Mouse (Mus musculus) hindbrain, embryonic 16.5 days (tissue): ENCODE results near the gene Hist1h4c. TPM values are rescaled to one million over a fixed set of nuclear protein-coding genes. Genes with fewer than 3 reads are reported as not detected.
A peak's percentile ranks its signal among the peaks of the same experiment; 100 is the strongest.

ENCODE experiments used
- ATAC-seq: fragments of 200-750 bp; cut with Nextera tagmentation; 2 replicates; pipeline ENCODE4 v1.8.0; 2017; ENCODE audit warnings: moderate TSS enrichment, moderate library complexity
- H3K27ac ChIP-seq: fragments of 300-500 bp; sonication (generic); 2 replicates; pipeline ENCODE4 v1.5.1; 2014; ENCODE audit warnings: low read depth, mild to moderate bottlenecking, control low read depth, low read length, moderate library complexity
- H3K27me3 ChIP-seq: fragments of 300-500 bp; sonication (generic); replicated peaks from 2 replicates; pipeline ENCODE4 v1.6.1; 2014; ENCODE audit warnings: low read length; ENCODE audit not compliant: control insufficient read depth, insufficient read depth
- H3K36me3 ChIP-seq: fragments of 300-500 bp; sonication (generic); 2 replicates; pipeline ENCODE4 v1.6.1; 2014; ENCODE audit warnings: mild to moderate bottlenecking, low read length, moderate library complexity, mixed read lengths; ENCODE audit not compliant: control insufficient read depth, insufficient read depth
- H3K4me1 ChIP-seq: fragments of 300-500 bp; sonication (generic); 2 replicates; pipeline ENCODE4 v1.6.1; 2014; ENCODE audit warnings: low read depth, low read length; ENCODE audit not compliant: control insufficient read depth, insufficient read depth
- H3K4me2 ChIP-seq: fragments of 300-500 bp; sonication (generic); 2 replicates; pipeline ENCODE4 v1.6.1; 2014; ENCODE audit warnings: mild to moderate bottlenecking, low read length, control low read depth, moderate library complexity
- H3K4me3 ChIP-seq: fragments of 300-500 bp; sonication (generic); 2 replicates; pipeline ENCODE4 v1.5.1; 2014; ENCODE audit warnings: mild to moderate bottlenecking, low read length, control low read depth, moderate library complexity
- H3K9ac ChIP-seq: fragments of 300-500 bp; sonication (generic); 2 replicates; pipeline ENCODE4 v1.6.1; 2014; ENCODE audit warnings: low read depth, mild to moderate bottlenecking, control low read depth, low read length, moderate library complexity
- H3K9me3 ChIP-seq: fragments of 300-500 bp; sonication (generic); 2 replicates; pipeline ENCODE4 v1.6.1; 2014; ENCODE audit warnings: mild to moderate bottlenecking, low read length, moderate library complexity; ENCODE audit not compliant: control insufficient read depth
- WGBS: fragments of 180-500 bp; shearing (Covaris S2); extraction: QIAGEN DNeasy Blood & Tissue Kit; methylation state at CpG from one replicate; pipeline ENCODE4 v1.1.7; 2014; 5-methylcytosine and 5-hydroxymethylcytosine counted together
- microRNA-seq: library from miRNA; unstranded; fragments of <30 nt; microRNA quantifications from one replicate; pipeline ENCODE4, GENCODE M21; 2017
- polyA plus RNA-seq: library from polyadenylated mRNA; unstranded; fragments of >200 nt; fragmentation: Nextera tagmentation; extraction: Ambion mirVana; gene quantifications from 2 replicates; pipeline ENCODE4 v1.2.1, GENCODE M21; 2015

Hist1h4c gene
- polyA plus RNA-seq, 1 experiment from 2014 or later = 2.0 TPM

DNA sequence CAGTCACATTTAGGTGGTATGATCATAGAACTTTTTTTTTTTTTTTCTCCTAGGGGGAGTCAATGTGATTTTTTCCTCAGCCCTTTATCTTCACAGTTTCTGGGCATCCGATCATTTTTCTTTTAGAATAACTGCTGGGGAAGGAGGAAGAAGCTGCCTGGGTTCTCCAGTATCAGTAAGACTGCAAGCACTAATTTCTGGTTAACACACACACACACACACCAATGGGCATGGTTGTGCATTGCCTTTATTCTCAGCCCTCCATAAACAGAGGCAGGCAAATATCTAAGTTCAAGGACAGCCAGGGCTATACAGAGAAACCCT is 15.7 kb downstream of the Hist1h4c start:
- Histone ChIP-seq H3K27ac (no peak overlapping the region), H3K4me1 (peaks cover 12% of the 10 kb centered on the region), H3K27me3 (no peaks in the 10 kb centered on the region), H3K9me3 (no peaks in the 10 kb centered on the region), H3K36me3 (no peaks in the 10 kb centered on the region), H3K9ac (no peak overlapping the region), H3K4me2 (peak overlapping the region; percentile 59), H3K4me3 (peak overlapping the region; percentile 42; the same call in 1 of the 2 replicates)
- WGBS = 65% methylated on average over 1 of the region's 1 CpGs
- ATAC-seq = no peak

DNA sequence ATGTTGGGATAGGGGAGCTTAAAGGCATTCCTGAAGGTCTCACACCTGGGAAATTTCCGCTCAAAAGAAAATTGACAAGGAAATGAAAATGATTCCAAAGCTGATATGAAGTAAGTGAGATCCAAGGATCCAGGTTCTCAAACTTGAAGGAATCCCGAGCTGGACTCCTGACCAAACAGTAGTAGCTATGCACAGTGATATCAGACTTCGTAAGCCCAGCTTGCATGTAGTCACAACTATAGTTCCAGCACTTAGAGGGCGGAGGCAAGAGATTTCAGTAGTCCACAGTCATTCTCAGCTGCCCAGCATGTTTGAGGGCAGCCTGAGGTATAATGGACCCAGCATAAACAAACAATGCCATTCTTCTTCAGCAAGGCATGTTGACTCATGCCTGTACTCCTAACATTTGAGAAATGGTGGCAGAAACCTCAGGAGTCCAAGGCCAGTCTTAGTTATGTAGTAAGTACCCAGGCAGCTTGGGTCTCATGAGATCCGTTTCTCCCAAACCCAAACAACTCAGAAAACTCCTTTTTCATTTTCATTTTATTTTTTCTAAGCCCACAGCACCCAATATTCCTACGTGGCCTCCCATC is 16.2 kb downstream of the Hist1h4c start:
- no peak for ATAC-seq
- H3K9ac ChIP-seq = no peak overlapping the region
- H3K27ac ChIP-seq = no peak overlapping the region
- peaks cover 12% of the 10 kb centered on the region for H3K4me1 ChIP-seq
- no peaks in the 10 kb centered on the region for H3K36me3 ChIP-seq
- no peak overlapping the region for H3K4me3 ChIP-seq
- no peaks in the 10 kb centered on the region for H3K27me3 ChIP-seq
- H3K9me3 ChIP-seq = no peaks in the 10 kb centered on the region
- no peak overlapping the region for H3K4me2 ChIP-seq
- 90% methylated on average over 6 of the region's 6 CpGs for WGBS

DNA sequence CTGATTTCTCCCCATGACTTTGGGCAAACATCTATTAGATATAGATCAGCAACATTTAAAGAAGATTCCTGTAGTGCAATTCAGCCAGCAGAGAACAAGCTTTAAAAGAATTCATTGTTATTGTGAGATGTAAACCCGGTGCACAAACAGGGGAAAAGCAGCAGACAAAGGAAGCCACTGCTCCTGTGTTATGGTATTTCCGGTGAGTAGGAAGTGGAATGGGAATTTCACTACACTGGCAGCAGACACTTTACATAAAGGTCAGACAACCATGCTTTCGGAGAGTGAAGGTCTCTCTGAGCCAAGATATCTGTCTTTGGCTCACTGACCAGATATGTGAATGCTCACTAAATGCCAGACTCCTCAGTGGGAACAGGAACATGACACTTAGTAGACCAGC is 35.7 kb downstream of the Hist1h4c start:
- H3K36me3 ChIP-seq = no peaks in the 10 kb centered on the region
- H3K4me3 ChIP-seq = no peak overlapping the region
- whole genome bisulfite sequencing = 75% methylated on average over 3 of the region's 3 CpGs
- H3K27me3 ChIP-seq = no peaks in the 10 kb centered on the region
- no peak overlapping the region for H3K9ac ChIP-seq
- H3K27ac ChIP-seq = no peak overlapping the region
- H3K4me1 ChIP-seq = no peaks in the 10 kb centered on the region
- H3K9me3 ChIP-seq = no peaks in the 10 kb centered on the region
- no peak for ATAC-seq
- no peak overlapping the region for H3K4me2 ChIP-seq

DNA sequence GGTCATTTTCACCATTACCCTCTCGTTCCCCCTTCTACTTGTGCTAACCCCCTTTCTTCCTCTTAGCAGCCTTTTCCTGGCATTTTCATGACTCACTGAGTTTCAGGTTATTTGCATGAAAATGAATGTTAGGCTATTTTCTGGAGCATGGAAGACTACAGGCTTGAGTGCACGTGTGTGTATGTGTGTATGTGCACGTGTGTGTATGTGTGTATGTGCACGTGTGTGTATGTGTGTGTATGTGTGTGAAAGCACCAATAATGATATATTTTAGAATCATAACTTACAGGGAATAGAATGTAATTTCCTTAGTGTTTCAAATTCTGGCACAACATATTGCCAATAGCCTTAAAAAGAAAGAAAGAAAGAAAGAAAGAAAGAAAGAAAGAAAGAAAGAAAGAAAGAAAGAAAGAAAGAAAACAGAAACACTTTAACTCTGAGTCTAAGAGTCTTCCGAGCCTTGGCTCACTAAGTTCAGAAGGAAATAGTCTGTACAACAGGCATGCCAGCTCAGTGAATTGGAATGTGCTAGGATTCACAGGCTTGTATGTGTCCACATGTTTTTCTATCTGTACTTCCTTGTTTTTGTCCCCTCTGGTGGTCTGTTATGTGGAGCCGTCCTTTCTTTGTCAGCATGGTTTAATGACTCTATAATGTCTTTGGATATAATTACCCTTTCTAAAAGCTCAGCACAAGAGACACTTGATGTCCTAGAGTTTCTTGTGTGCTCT is 38.5 kb downstream of the Hist1h4c start:
- H3K4me2 ChIP-seq = no peak overlapping the region
- H3K36me3 ChIP-seq = no peaks in the 10 kb centered on the region
- H3K9me3 ChIP-seq = no peaks in the 10 kb centered on the region
- no peak overlapping the region for H3K4me3 ChIP-seq
- no peak overlapping the region for H3K27ac ChIP-seq
- no peaks in the 10 kb centered on the region for H3K27me3 ChIP-seq
- H3K9ac ChIP-seq = no peak overlapping the region
- H3K4me1 ChIP-seq = no peaks in the 10 kb centered on the region
- no peak for ATAC-seq
- 71% methylated on average over 6 of the region's 6 CpGs for WGBS

Small RNA genes within 50 kb of the gene (microRNA-seq; reads per million reads assigned to microRNA genes)
- gene Gm44314 = not detected
- gene Gm44350 = not detected

Other genes starting within 250 kb of the Hist1h4c start
- gene Btn1a1, start 232.6 kb downstream of the Hist1h4c start, polyA plus RNA-seq = 0.09 and 0.20 TPM in 2 replicates
- gene Btn2a2, start 209.6 kb downstream of the Hist1h4c start, polyA plus RNA-seq = 0.14 TPM in 1 of 2 replicates, not detected in the other
- 2.6 and 2.7 TPM in 2 replicates for gene Hist1h4h, start 167.4 kb downstream of the Hist1h4c start, polyA plus RNA-seq
- gene Hist1h2af, start 164.5 kb downstream of the Hist1h4c start, polyA plus RNA-seq = not detected in 2 replicates
- gene Hist1h3g, start 163.0 kb downstream of the Hist1h4c start, polyA plus RNA-seq = 0.66 TPM in 1 of 2 replicates, not detected in the other
- gene Hist1h2bh, start 155.1 kb downstream of the Hist1h4c start, polyA plus RNA-seq = 0.16 and 0.29 TPM in 2 replicates
- not detected in 2 replicates for gene Hist1h3f, start 154.4 kb downstream of the Hist1h4c start, polyA plus RNA-seq
- 0.59 TPM in 1 of 2 replicates, not detected in the other for gene Hist1h4f, start 146.8 kb downstream of the Hist1h4c start, polyA plus RNA-seq
- 0.07 and 0.10 TPM in 2 replicates for gene Hist1h1d, start 145.2 kb downstream of the Hist1h4c start, polyA plus RNA-seq
- gene Hist1h3e, start 136.1 kb downstream of the Hist1h4c start, polyA plus RNA-seq = 0.85 and 0.97 TPM in 2 replicates
- 9.4 and 14.5 TPM in 2 replicates for gene Hist1h2ae, start 127.2 kb downstream of the Hist1h4c start, polyA plus RNA-seq
- gene Hist1h2bg, start 127.1 kb downstream of the Hist1h4c start, polyA plus RNA-seq = 0.79 and 1.4 TPM in 2 replicates
- gene Hist1h2bf, start 124.3 kb downstream of the Hist1h4c start, polyA plus RNA-seq = 0.44 and 0.67 TPM in 2 replicates
- gene Hist1h2ad, start 124.1 kb downstream of the Hist1h4c start, polyA plus RNA-seq = 0.57 and 1.3 TPM in 2 replicates
- gene Hist1h3d, start 122.7 kb downstream of the Hist1h4c start, polyA plus RNA-seq = 0.85 and 1.3 TPM in 2 replicates
- gene Hist1h4d, start 116.9 kb downstream of the Hist1h4c start, polyA plus RNA-seq = 27.6 and 30.0 TPM in 2 replicates
- gene Hist1h2be, start 77.3 kb downstream of the Hist1h4c start, polyA plus RNA-seq = 1.0 and 1.1 TPM in 2 replicates
- 4.0 and 5.0 TPM in 2 replicates for gene Hist1h1e, start 75.9 kb downstream of the Hist1h4c start, polyA plus RNA-seq
- gene Hist1h2ac, start 14.5 kb downstream of the Hist1h4c start, polyA plus RNA-seq = 0.26 and 0.30 TPM in 2 replicates
- gene Hist1h2bc, start 14.3 kb downstream of the Hist1h4c start, polyA plus RNA-seq = 20.4 and 24.8 TPM in 2 replicates
- gene Hist1h1t, start 2.6 kb downstream of the Hist1h4c start, polyA plus RNA-seq = not detected in 2 replicates
- 5.4 and 6.7 TPM in 2 replicates for gene Hfe, start 12.4 kb upstream of the Hist1h4c start, polyA plus RNA-seq
- gene Hist1h1c, start 40.4 kb upstream of the Hist1h4c start, polyA plus RNA-seq = 8.6 and 10.8 TPM in 2 replicates
- 0.70 and 1.2 TPM in 2 replicates for gene Hist1h3c, start 47.1 kb upstream of the Hist1h4c start, polyA plus RNA-seq
- 0.49 and 0.66 TPM in 2 replicates for gene Hist1h2bb, start 48.3 kb upstream of the Hist1h4c start, polyA plus RNA-seq
- gene Hist1h2ab, start 52.7 kb upstream of the Hist1h4c start, polyA plus RNA-seq = 3.7 and 6.8 TPM in 2 replicates
- 1.7 and 2.7 TPM in 2 replicates for gene Hist1h3b, start 53.8 kb upstream of the Hist1h4c start, polyA plus RNA-seq
- gene Hist1h4b, start 58.6 kb upstream of the Hist1h4c start, polyA plus RNA-seq = 1.1 TPM in 1 of 2 replicates, not detected in the other
- not detected in 2 replicates for gene Hist1h4a, start 62.8 kb upstream of the Hist1h4c start, polyA plus RNA-seq
- gene Hist1h3a, start 63.9 kb upstream of the Hist1h4c start, polyA plus RNA-seq = 0.89 and 1.2 TPM in 2 replicates
- gene Hist1h1a, start 65.2 kb upstream of the Hist1h4c start, polyA plus RNA-seq = 0.44 TPM in 1 of 2 replicates, not detected in the other
- gene Trim38, start 71.5 kb upstream of the Hist1h4c start, polyA plus RNA-seq = 0.07 TPM in 1 of 2 replicates, not detected in the other
- gene Slc17a2, start 108.5 kb upstream of the Hist1h4c start, polyA plus RNA-seq = not detected in 2 replicates
- gene Slc17a3, start 141.0 kb upstream of the Hist1h4c start, polyA plus RNA-seq = not detected in 2 replicates
- not detected in 2 replicates for gene Slc17a1, start 169.3 kb upstream of the Hist1h4c start, polyA plus RNA-seq
- not detected in 2 replicates for gene Slc17a4, start 216.6 kb upstream of the Hist1h4c start, polyA plus RNA-seq
- not detected in 2 replicates for gene Hist1h2ba, start 235.7 kb upstream of the Hist1h4c start, polyA plus RNA-seq
- not detected in 2 replicates for gene Hist1h2aa, start 236.0 kb upstream of the Hist1h4c start, polyA plus RNA-seq